Mouse (Mus musculus): ENCODE measurements around the gene Mta1.

GRCm38 (mm10) chr12:113145591-113145990 is 47.5 kb downstream of the Mta1 start:
- TF ChIP-seq CTCF (conservative IDR thresholded peaks at IDR 0.05; ENCODE audit: low read length) (no peak), NANOG (IDR thresholded peaks at IDR 0.05; ENCODE audit: borderline replicate concordance, low read length) (no peak), POU5F1 (IDR thresholded peaks at IDR 0.05; ENCODE audit: borderline replicate concordance, low read length) (no peak)
